Mouse (Mus musculus): ENCODE measurements at regions not wholly inside any gene's neighbourhood (a gene's known extent, or its start where the extent isn't known, plus 50 kb on each side); places are given as distances from the start of the nearest gene placed in this dataset.

- ATAC-seq (ENCODE audit: low FRiP score) = no peak
- Histone ChIP-seq H3K27me3 (no peaks in the 10 kb centered on the region), H3K4me2 (no peak overlapping the region), H3K36me3 (replicated peaks) (no peaks in the 10 kb centered on the region), H3K27ac (no peak overlapping the region), H3K4me3 (replicated peaks) (no peak overlapping the region), H3K4me1 (no peaks in the 10 kb centered on the region), H3K9me3 (no peaks in the 10 kb centered on the region), H3K9ac (no peak overlapping the region)
- WGBS = 90% methylated on average over 4 of the region's 4 CpGs
These were observed 50.5 kb upstream of the Sash1 start for GRCm38 (mm10) chr10:8936369-8936768.
